Mouse (Mus musculus): ENCODE measurements around the gene Sept8. TPM values are rescaled to one million over a fixed set of nuclear protein-coding genes. Genes with fewer than 3 reads are reported as not detected.
A peak's percentile ranks its signal among the peaks of the same experiment; 100 is the strongest.
"Not testable (repeated sequence)": the region's sequence is repeated elsewhere in the genome, so short reads cannot be mapped to it uniquely, and the experiment has no call there.

Gene Sept8
- polyA plus RNA-seq, 1 experiment from 2014 or later: 10.0 TPM

DNA sequence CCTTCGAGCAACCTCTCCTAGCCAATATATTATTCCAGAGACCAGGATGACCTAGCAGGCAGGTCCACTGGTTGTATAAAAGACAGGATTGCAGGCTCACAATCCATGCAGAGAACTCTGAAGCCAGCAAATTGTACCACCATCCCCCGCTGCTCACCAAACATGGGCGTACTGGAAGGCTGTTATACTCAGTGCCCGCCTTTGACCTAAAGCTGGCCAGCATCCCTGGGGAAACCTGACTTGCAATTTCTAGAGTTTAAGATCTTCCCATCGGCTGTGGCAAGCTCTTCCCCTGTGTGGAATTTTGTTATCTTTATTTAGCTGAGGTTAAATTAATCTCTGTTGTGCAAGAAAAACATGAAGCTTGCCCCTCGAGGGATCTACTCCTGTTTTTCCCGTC is 24.0 kb downstream of the Sept8 start:
- Histone ChIP-seq H3K4me1 (replicated peaks; ENCODE audit: control insufficient read depth, insufficient read depth, low read length) (no peaks in the 10 kb centered on the region), H3K9ac (ENCODE audit: low read depth, low read length) (no peak overlapping the region), H3K4me3 (ENCODE audit: low read depth, low read length) (no peak overlapping the region), H3K36me3 (ENCODE audit: control insufficient read depth, insufficient read depth) (peaks cover 32% of the 10 kb centered on the region; the same call in 1 of the 2 replicates), H3K9me3 (ENCODE audit: control insufficient read depth) (no peaks in the 10 kb centered on the region), H3K27ac (ENCODE audit: low read depth, low read length) (no peak overlapping the region), H3K4me2 (replicated peaks; ENCODE audit: low read depth) (no peak overlapping the region), H3K27me3 (replicated peaks; ENCODE audit: control insufficient read depth, insufficient read depth, low read length) (no peaks in the 10 kb centered on the region)
- WGBS: 61% methylated on average over 7 of the region's 7 CpGs
- no peak for ATAC-seq
- no peak for TF ChIP-seq CTCF (IDR thresholded peaks at IDR 0.05; ENCODE audit: low read depth)

DNA sequence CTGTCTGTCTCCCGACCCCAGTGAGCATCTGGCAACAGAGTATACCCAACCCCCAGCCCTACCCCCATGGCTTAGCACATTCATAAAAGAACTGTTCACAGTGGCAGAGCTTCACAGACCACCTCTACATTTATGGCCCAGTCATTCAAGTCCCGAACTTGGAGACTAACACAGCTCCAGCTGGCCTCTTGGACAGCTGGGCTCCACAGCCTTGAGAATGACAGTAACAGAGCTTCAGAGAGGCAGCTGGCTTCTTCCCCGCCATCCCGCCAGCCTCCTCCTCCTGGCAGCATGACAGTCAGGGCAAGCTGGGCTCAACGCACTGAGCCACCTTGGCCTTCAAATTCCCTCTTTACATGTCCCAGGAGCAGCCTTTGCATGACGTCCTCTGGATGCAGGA is 27.2 kb downstream of the Sept8 start:
- Histone ChIP-seq H3K36me3 (ENCODE audit: control insufficient read depth, insufficient read depth) (peaks cover 9% of the 10 kb centered on the region; the same call in 1 of the 2 replicates), H3K4me2 (replicated peaks; ENCODE audit: low read depth) (no peak overlapping the region), H3K4me3 (ENCODE audit: low read depth, low read length) (no peak overlapping the region), H3K27ac (ENCODE audit: low read depth, low read length) (no peak overlapping the region), H3K9me3 (ENCODE audit: control insufficient read depth) (no peaks in the 10 kb centered on the region), H3K9ac (ENCODE audit: low read depth, low read length) (no peak overlapping the region), H3K27me3 (replicated peaks; ENCODE audit: control insufficient read depth, insufficient read depth, low read length) (no peaks in the 10 kb centered on the region), H3K4me1 (replicated peaks; ENCODE audit: control insufficient read depth, insufficient read depth, low read length) (no peaks in the 10 kb centered on the region)
- no peak for TF ChIP-seq CTCF (IDR thresholded peaks at IDR 0.05; ENCODE audit: low read depth)
- WGBS: 61% methylated on average over 6 of the region's 6 CpGs
- ATAC-seq: no peak

DNA sequence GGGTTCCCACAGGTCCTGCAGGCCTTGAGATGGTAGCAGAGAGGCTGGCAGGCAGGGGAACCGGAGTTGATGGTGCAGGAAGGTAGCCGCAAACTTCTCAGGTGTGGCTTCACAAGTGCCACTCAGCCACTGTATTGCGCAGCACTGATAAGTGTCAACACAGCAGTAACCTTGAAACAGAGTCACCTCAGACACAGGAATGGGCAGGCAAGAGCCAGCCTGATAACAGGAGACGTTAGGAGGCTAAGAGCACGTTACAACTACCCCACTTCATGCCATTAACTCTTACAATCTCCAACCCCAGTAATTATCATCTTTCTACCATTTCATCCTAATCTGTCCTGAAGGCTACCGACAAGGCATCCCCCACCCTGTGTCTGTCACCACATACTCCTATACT is 28.5 kb downstream of the Sept8 start:
- Histone ChIP-seq H3K4me2 (replicated peaks; ENCODE audit: low read depth) (no peak overlapping the region), H3K27ac (ENCODE audit: low read depth, low read length) (no peak overlapping the region), H3K4me1 (replicated peaks; ENCODE audit: control insufficient read depth, insufficient read depth, low read length) (no peaks in the 10 kb centered on the region), H3K27me3 (replicated peaks; ENCODE audit: control insufficient read depth, insufficient read depth, low read length) (no peaks in the 10 kb centered on the region), H3K9ac (ENCODE audit: low read depth, low read length) (no peak overlapping the region), H3K36me3 (ENCODE audit: control insufficient read depth, insufficient read depth) (no peaks in the 10 kb centered on the region), H3K9me3 (ENCODE audit: control insufficient read depth) (no peaks in the 10 kb centered on the region), H3K4me3 (ENCODE audit: low read depth, low read length) (no peak overlapping the region)
- ATAC-seq: no peak
- no peak for TF ChIP-seq CTCF (IDR thresholded peaks at IDR 0.05; ENCODE audit: low read depth)
- WGBS: 54% methylated on average over 6 of the region's 6 CpGs

DNA sequence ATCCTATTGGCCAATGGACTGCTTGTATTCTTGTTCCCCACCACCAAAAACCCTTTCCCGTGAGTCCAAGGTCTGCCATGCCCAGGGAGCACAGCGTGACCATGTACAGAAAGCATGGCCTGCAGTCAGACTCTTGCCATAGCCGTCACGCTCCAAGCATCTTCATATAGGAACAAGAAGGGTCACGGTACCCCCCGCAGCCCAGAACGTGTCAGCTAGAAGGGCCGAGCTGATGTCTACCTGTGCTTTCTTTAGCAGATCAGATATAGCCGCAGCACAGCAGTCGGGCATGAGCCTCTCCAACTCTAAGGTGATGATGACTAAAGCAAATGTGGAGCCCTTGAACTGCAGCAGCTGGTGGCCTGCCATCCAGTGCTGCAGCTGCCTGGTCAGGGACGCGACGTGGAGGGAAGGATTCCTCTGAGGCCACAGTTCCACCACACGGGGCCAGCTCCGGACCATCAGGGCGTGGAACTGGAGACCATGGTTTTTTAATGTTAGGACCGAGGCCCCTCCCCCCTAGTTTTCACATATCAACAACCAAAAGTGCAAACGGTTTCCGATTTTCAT is 29.1 kb downstream of the Sept8 start:
- no peak overlapping the region for H3K9ac ChIP-seq (ENCODE audit: low read depth, low read length)
- H3K4me3 ChIP-seq (ENCODE audit: low read depth, low read length): no peak overlapping the region
- H3K4me2 ChIP-seq (replicated peaks; ENCODE audit: low read depth): no peak overlapping the region
- no peaks in the 10 kb centered on the region for H3K27me3 ChIP-seq (replicated peaks; ENCODE audit: control insufficient read depth, insufficient read depth, low read length)
- no peak overlapping the region for H3K27ac ChIP-seq (ENCODE audit: low read depth, low read length)
- 81% methylated on average over 19 of the region's 19 CpGs for WGBS
- no peaks in the 10 kb centered on the region for H3K9me3 ChIP-seq (ENCODE audit: control insufficient read depth)
- ATAC-seq: no peak
- H3K36me3 ChIP-seq (ENCODE audit: control insufficient read depth, insufficient read depth): no peaks in the 10 kb centered on the region
- no peak for TF ChIP-seq CTCF (IDR thresholded peaks at IDR 0.05; ENCODE audit: low read depth)
- no peaks in the 10 kb centered on the region for H3K4me1 ChIP-seq (replicated peaks; ENCODE audit: control insufficient read depth, insufficient read depth, low read length)

DNA sequence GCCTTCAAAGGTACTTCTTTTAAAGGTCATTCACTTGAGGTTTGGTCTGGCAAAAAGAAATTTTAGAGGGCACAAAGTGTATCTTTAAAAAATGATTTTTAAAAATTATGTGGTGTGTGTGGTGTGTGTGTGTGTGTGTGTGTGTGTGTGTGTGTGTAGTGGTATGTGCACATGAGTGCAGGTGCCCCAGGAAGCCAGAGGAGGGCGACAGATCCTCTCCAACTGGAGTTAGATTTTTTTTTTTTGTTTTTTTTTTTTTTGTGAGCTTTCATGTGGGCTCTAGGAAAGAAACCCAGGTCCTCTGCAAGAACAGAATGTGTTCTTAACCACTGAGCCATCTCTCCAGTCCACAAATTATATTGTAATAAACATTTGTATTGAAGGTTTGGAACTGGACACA is 31.7 kb downstream of the Sept8 start:
- Histone ChIP-seq H3K4me1 (replicated peaks; ENCODE audit: control insufficient read depth, insufficient read depth, low read length) (no peaks in the 10 kb centered on the region), H3K9me3 (ENCODE audit: control insufficient read depth) (no peaks in the 10 kb centered on the region), H3K36me3 (ENCODE audit: control insufficient read depth, insufficient read depth) (no peaks in the 10 kb centered on the region), H3K4me3 (ENCODE audit: low read depth, low read length) (no peak overlapping the region), H3K27me3 (replicated peaks; ENCODE audit: control insufficient read depth, insufficient read depth, low read length) (no peaks in the 10 kb centered on the region), H3K27ac (ENCODE audit: low read depth, low read length) (no peak overlapping the region), H3K4me2 (replicated peaks; ENCODE audit: low read depth) (no peak overlapping the region), H3K9ac (ENCODE audit: low read depth, low read length) (no peak overlapping the region)
- WGBS: 85% methylated on average over 1 of the region's 1 CpGs
- no peak for ATAC-seq
- no peak for TF ChIP-seq CTCF (IDR thresholded peaks at IDR 0.05; ENCODE audit: low read depth)

DNA sequence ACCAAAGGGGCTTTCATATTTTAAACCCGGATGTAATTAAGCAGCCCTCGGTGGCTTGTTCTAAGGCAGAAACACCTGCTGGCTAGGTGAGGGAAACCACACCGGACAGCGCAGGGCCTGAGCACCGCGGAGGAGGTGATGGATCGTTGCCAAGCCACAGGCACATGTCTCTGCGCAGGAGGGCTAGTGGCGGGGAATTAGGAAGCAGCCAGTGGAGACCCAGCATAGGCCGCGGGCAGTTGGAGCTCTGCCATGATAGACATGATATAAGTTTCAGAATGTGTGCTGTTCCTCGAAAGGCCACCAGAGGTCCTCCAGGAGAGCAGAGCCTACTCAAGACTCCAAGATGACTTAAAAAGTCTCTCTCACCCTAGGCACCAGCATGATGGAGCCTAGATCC is 32.7 kb downstream of the Sept8 start:
- Histone ChIP-seq H3K4me2 (replicated peaks; ENCODE audit: low read depth) (no peak overlapping the region), H3K4me1 (replicated peaks; ENCODE audit: control insufficient read depth, insufficient read depth, low read length) (no peaks in the 10 kb centered on the region), H3K27me3 (replicated peaks; ENCODE audit: control insufficient read depth, insufficient read depth, low read length) (no peaks in the 10 kb centered on the region), H3K9me3 (ENCODE audit: control insufficient read depth) (no peaks in the 10 kb centered on the region), H3K27ac (ENCODE audit: low read depth, low read length) (no peak overlapping the region), H3K4me3 (ENCODE audit: low read depth, low read length) (no peak overlapping the region), H3K9ac (ENCODE audit: low read depth, low read length) (no peak overlapping the region), H3K36me3 (ENCODE audit: control insufficient read depth, insufficient read depth) (no peaks in the 10 kb centered on the region)
- WGBS: 75% methylated on average over 12 of the region's 12 CpGs
- peak; percentile 50 for TF ChIP-seq CTCF (IDR thresholded peaks at IDR 0.05; ENCODE audit: low read depth)
- ATAC-seq: no peak

DNA sequence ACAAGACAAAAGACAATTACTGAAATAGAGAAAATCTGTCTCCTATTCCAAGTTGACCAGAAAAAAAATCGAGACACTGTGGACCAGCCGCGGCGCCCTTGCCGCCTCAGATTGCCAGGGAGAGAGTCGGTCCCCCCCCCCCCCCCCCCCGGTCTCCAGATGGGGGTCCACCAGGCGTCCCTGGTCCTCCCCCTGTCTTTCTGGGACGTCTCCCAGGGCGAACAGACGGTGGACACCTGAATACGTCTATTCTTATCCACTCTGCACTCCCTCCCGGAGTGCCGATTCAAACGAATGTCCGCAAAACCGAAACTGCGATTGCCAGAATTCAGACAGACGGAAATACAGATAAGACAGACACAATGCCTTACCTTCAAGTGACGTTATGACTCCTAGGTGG is 37.5 kb downstream of the Sept8 start:
- ATAC-seq; H3K36me3 ChIP-seq (ENCODE audit: control insufficient read depth, insufficient read depth); H3K27me3 ChIP-seq (replicated peaks; ENCODE audit: control insufficient read depth, insufficient read depth, low read length); H3K9me3 ChIP-seq (ENCODE audit: control insufficient read depth); H3K4me3 ChIP-seq (ENCODE audit: low read depth, low read length); H3K9ac ChIP-seq (ENCODE audit: low read depth, low read length); H3K4me1 ChIP-seq (replicated peaks; ENCODE audit: control insufficient read depth, insufficient read depth, low read length); H3K4me2 ChIP-seq (replicated peaks; ENCODE audit: low read depth); H3K27ac ChIP-seq (ENCODE audit: low read depth, low read length): not testable (repeated sequence)
- 83% methylated on average over 10 of the region's 20 CpGs for WGBS

DNA sequence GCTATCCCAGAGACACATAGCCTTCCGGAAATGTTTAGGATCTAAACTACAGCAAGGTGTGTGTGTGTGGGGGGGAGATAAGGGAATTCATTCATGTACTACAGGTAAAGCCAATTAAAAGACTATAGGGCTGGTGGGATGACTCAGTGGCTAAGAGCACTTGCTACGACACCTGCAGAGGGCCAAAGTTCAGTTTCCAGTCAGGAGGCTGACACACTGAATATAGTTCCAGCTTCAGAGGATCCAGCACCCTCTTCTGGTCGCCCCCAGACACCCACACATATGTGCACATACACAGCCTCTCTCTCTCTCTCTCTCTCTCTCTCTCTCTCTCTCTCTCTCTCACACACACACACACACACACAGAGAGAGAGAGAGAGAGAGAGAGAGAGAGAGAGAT is 38.9 kb downstream of the Sept8 start:
- WGBS: 68% methylated on average over 1 of the region's 3 CpGs
- H3K9ac ChIP-seq (ENCODE audit: low read depth, low read length); H3K4me3 ChIP-seq (ENCODE audit: low read depth, low read length); H3K36me3 ChIP-seq (ENCODE audit: control insufficient read depth, insufficient read depth); H3K4me2 ChIP-seq (replicated peaks; ENCODE audit: low read depth); H3K27me3 ChIP-seq (replicated peaks; ENCODE audit: control insufficient read depth, insufficient read depth, low read length); H3K4me1 ChIP-seq (replicated peaks; ENCODE audit: control insufficient read depth, insufficient read depth, low read length); H3K27ac ChIP-seq (ENCODE audit: low read depth, low read length); H3K9me3 ChIP-seq (ENCODE audit: control insufficient read depth): not testable (repeated sequence)
- ATAC-seq: peak; percentile 85

DNA sequence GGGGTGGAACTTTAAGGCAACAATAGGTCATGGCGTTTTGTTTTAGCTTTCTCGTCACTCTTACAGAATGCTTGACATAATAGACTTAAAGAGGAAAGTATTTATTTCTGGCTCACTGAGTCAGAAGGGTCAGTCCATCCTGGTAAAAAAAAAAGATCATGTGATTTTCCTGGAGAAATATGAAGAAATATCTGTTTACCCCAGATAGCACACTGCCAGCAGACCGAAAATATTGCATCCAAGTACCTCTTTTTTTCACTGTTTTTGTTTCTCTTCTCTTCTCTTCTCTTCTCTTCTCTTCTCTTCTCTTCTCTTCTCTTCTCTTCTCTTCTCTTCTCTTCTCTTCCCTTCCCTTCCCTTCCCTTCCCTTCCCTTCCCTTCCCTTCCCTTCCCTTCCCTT is 40.9 kb downstream of the Sept8 start:
- H3K9ac ChIP-seq (ENCODE audit: low read depth, low read length); H3K9me3 ChIP-seq (ENCODE audit: control insufficient read depth); ATAC-seq; H3K27ac ChIP-seq (ENCODE audit: low read depth, low read length); H3K36me3 ChIP-seq (ENCODE audit: control insufficient read depth, insufficient read depth); H3K4me1 ChIP-seq (replicated peaks; ENCODE audit: control insufficient read depth, insufficient read depth, low read length); H3K4me3 ChIP-seq (ENCODE audit: low read depth, low read length); H3K4me2 ChIP-seq (replicated peaks; ENCODE audit: low read depth); H3K27me3 ChIP-seq (replicated peaks; ENCODE audit: control insufficient read depth, insufficient read depth, low read length): not testable (repeated sequence)
- 79% methylated on average over 1 of the region's 3 CpGs for WGBS

Measured in intestine, postnatal 0 days (tissue).